Mouse (Mus musculus): ENCODE measurements at regions not wholly inside any gene's neighbourhood (a gene's known extent, or its start where the extent isn't known, plus 50 kb on each side); places are given as distances from the start of the nearest gene placed in this dataset.
A peak's percentile ranks its signal among the peaks of the same experiment; 100 is the strongest.

GRCm38 (mm10) chr15:51247259-51247658 lies 2637.4 kb upstream of the Gm7489 start:
- peak in 1 of 2 experiments; percentile 12 for DNase-seq (ENCODE audit: low spot score in 2 of 2)
- intact Hi-C loops (cut with DNase I): no loop called here

- intact Hi-C loops (cut with DNase I): no loop called here
- no peak for DNase-seq (ENCODE audit: low spot score in 2 of 2)
Observed at GRCm38 (mm10) chr15:51248034-51248788, 2636.5 kb upstream of the Gm7489 start.

- no peak for DNase-seq (ENCODE audit: low spot score in 2 of 2)
- intact Hi-C loops (cut with DNase I): no loop called here
Observed at GRCm38 (mm10) chr15:51248789-51249040, 2636.0 kb upstream of the Gm7489 start.

- intact Hi-C loops (cut with DNase I): no loop called here
- DNase-seq (ENCODE audit: low spot score in 2 of 2): no peak
Observed at GRCm38 (mm10) chr15:51254143-51254542, 2630.6 kb upstream of the Gm7489 start.

- intact Hi-C loops (cut with DNase I): no loop called here
- DNase-seq (ENCODE audit: low spot score in 2 of 2): no peak
Observed at GRCm38 (mm10) chr15:51255203-51255615, 2629.5 kb upstream of the Gm7489 start.

- intact Hi-C loops (cut with DNase I): no loop called here
- no peak for DNase-seq (ENCODE audit: low spot score in 2 of 2)
Observed at GRCm38 (mm10) chr15:51256681-51257080, 2628.0 kb upstream of the Gm7489 start.

- intact Hi-C loops (cut with DNase I): no loop called here
Observed at GRCm38 (mm10) chr15:51264599-51265163, 2620.0 kb upstream of the Gm7489 start.

GRCm38 (mm10) chr15:51265971-51266370 lies 2618.7 kb upstream of the Gm7489 start:
- intact Hi-C loops (cut with DNase I): no loop called here
- DNase-seq (ENCODE audit: low spot score in 2 of 2): no peak

More at GRCm38 (mm10) chr15:51264599-51265163, 2620.0 kb upstream of the Gm7489 start:
- DNase-seq (ENCODE audit: low spot score in 2 of 2): no peak

- intact Hi-C loops (cut with DNase I): no loop called here
- DNase-seq (ENCODE audit: low spot score in 2 of 2): no peak
Observed at GRCm38 (mm10) chr15:51271632-51272312, 2612.9 kb upstream of the Gm7489 start.

GRCm38 (mm10) chr15:51285334-51285733 lies 2599.4 kb upstream of the Gm7489 start:
- intact Hi-C loops (cut with DNase I): no loop called here
- DNase-seq (ENCODE audit: low spot score in 2 of 2): no peak

GRCm38 (mm10) chr15:51286352-51286751 lies 2598.4 kb upstream of the Gm7489 start:
- DNase-seq (ENCODE audit: low spot score in 2 of 2): no peak
- intact Hi-C loops (cut with DNase I): no loop called here

- intact Hi-C loops (cut with DNase I): no loop called here
- DNase-seq (ENCODE audit: low spot score in 2 of 2): no peak
Observed at GRCm38 (mm10) chr15:51288911-51289432, 2595.7 kb upstream of the Gm7489 start.

GRCm38 (mm10) chr15:51289916-51290315 lies 2594.8 kb upstream of the Gm7489 start:
- intact Hi-C loops (cut with DNase I): no loop called here
- no peak for DNase-seq (ENCODE audit: low spot score in 2 of 2)

- no peak for DNase-seq (ENCODE audit: low spot score in 2 of 2)
- intact Hi-C loops (cut with DNase I): no loop called here
Observed at GRCm38 (mm10) chr15:51291183-51291582, 2593.5 kb upstream of the Gm7489 start.

- intact Hi-C loops (cut with DNase I): no loop called here
- DNase-seq (ENCODE audit: low spot score in 2 of 2): no peak
Observed at GRCm38 (mm10) chr15:51296841-51297240, 2587.9 kb upstream of the Gm7489 start.

GRCm38 (mm10) chr15:51318072-51318471 lies 2566.6 kb upstream of the Gm7489 start:
- intact Hi-C loops (cut with DNase I): no loop called here
- DNase-seq (ENCODE audit: low spot score in 2 of 2): no peak

GRCm38 (mm10) chr15:51318760-51319159 lies 2565.9 kb upstream of the Gm7489 start:
- no peak for DNase-seq (ENCODE audit: low spot score in 2 of 2)
- intact Hi-C loops (cut with DNase I): no loop called here

- intact Hi-C loops (cut with DNase I): no loop called here
- DNase-seq (ENCODE audit: low spot score in 2 of 2): peak in 1 of 2 experiments; percentile 3
Observed at GRCm38 (mm10) chr15:51320366-51320894, 2564.3 kb upstream of the Gm7489 start.

GRCm38 (mm10) chr15:51323284-51323683 lies 2561.4 kb upstream of the Gm7489 start:
- DNase-seq (ENCODE audit: low spot score in 2 of 2): no peak
- intact Hi-C loops (cut with DNase I): no loop called here

GRCm38 (mm10) chr15:51324211-51324610 lies 2560.5 kb upstream of the Gm7489 start:
- intact Hi-C loops (cut with DNase I): no loop called here
- no peak for DNase-seq (ENCODE audit: low spot score in 2 of 2)

All from left cerebral cortex, postnatal 14 days (tissue).